Mouse (Mus musculus) layer of hippocampus, adult 8-10 months (tissue): Measurements from ENCODE around the gene Phf7. TPM values are rescaled to one million over a fixed set of nuclear protein-coding genes. Genes with fewer than 3 reads are reported as not detected.

ENCODE experiments used
- DNase-seq, 2 experiments: peaks; one replicate each; pipeline ENCODE4 v3.0.0; 2022; ENCODE audit warnings: low spot score in 2 of 2
- total RNA-seq, 4 experiments: library from RNA; stranded (reverse); gene quantifications; 2 replicates each; pipeline ENCODE4 v1.2.4; 2022

The Phf7 gene
- 1 to 10 TPM; 4.5 to 5.4 (median 4.9) TPM for total RNA-seq

DNA sequence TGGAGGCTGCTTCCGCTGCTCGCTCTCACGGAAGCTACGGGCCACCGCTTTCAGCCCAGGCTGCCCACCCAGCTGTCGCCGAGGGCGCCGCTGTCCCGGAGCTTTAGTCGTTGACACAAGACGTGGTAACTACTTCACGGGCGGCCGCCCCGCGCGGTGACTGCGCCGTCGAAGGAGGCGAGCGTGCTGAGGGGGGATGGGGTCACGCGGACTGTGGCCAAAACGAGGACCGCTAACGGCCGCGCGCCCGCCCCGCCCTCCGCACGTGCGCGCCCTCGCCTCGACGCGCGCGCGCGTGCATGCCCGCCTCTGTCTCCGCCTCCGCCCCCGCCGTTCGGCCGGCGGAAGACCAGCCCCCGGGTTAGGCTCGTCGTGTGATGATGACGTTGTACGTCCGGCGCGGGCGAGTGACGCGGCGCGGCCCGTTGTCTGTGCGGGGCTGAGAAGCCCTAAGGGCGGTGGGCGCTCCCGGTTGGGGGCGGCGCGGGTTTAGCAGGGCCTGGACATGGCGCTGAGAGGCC, at the start of gene Phf7, which contains the start of gene Bap1:
Gene Phf7, minus strand, starts transcription at position 234 of the 521 bp plus-strand sequence.
Gene Bap1, plus strand, starts transcription at position 367 of the 521 bp plus-strand sequence.
- DNase-seq: peak; percentile 92 to 94

DNA sequence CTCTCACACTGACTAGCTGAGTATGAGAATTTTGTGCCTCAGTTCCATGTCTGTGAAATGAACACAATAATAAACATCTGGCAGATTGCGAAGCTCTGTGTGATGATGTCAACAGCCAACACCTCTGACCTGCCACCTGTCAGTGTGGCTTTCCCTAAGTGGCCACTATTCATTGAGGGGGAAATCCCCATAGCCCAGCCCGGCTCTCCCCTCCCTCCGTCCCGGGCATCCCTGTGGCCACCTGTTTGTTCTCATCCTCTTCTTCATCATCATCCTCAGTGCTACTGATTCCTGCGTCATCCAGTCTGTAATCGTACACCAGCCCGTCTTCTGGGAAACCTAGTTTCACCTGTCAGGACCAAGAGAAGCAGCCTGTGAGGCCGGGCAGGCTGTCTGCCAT, 34.6 kb upstream of the Phf7 start:
- no peak for DNase-seq

- DNase-seq: peak; percentile 59 to 86
Observed at GRCm38 (mm10) chr14:31272164-31272563, 21.0 kb upstream of the Phf7 start.

GRCm38 (mm10) chr14:31271121-31271520, 20.0 kb upstream of the Phf7 start:
- no peak for DNase-seq

DNA sequence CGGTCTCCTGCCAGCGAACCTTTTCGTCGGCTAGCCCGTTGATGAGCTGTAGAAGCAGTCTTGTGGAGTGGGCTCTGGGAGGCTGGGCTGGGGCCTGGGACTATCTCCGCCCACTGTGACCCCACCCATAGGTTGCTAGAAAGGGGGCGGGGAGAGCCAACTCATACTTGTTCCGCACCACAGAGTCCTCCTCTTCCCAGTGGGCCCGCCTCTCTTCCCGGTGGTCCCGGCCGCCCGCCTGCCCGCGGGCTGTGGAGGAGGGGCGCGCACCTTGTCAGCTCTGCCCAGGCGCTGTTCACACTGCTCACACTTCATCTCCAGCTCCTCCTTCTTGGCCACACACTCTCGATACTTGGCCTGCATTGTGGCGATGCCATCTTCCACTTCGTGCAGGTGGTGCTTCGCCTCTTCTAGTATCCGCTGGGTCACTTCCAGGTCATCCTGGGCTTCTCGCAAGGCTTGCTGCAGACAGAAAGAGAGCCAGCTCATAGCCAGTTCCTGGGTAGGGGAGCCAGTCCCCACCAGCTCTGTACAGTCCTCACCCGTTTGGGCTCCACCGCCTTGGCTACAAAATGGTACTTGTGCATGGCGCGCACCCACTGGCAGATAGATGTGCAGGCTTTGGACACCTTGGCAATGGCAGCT, 18.5 kb upstream of the Phf7 start:
- DNase-seq: peak; percentile 41 to 52

DNA sequence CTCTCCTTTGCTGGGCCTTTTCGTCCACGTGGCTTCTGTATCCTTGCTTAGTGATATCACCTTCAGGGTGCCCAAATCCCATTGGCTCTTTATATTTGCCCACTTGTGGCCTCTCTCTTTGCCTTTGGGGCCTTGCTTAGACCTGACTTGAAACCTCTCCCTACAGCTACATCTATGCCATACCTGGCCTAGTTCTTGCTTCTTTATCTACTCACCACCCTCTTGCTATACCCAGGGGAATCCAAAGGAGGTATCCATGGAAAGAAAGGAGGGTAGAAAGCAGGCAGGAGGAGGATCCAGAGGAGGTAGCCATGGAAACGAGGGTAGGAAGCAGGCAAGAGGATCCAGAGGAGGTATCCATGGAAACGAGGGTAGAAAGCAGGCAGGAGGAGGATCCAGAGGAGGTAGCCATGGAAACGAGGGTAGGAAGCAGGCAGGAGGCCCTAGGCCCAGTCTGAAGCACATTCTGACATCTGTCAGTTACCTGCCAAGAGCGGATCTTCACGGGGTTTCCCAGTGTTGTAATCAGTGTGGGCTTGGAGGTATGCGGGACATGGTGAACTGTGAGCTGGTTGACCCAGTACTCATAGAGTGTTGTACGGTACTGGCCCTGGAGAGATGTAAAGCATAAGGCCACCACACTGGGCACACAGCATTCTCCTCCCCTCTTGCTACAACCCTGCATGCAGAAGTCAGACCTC, 17.3 kb upstream of the Phf7 start:
- peak; percentile 71 to 83 for DNase-seq

DNA sequence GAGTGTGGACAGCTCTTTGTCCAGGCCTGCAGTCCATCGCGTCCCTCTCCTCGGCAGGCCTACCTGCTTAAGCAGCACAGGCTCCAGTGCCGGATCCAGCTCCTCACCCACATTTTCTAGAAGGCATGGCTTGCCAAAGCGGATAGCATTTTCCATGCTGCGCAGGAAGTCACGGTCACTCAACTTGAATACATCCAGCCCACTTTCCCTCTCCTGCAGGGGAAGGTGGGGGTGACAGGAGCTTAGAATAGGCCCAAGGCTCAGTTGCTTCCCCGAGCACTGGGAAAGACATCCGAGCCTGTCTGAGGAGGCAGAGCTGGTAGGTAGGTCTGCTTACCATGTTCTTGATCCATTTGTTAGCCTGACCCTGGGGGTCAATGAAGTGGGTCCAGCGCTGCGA, 16.5 kb upstream of the Phf7 start:
- no peak for DNase-seq

DNA sequence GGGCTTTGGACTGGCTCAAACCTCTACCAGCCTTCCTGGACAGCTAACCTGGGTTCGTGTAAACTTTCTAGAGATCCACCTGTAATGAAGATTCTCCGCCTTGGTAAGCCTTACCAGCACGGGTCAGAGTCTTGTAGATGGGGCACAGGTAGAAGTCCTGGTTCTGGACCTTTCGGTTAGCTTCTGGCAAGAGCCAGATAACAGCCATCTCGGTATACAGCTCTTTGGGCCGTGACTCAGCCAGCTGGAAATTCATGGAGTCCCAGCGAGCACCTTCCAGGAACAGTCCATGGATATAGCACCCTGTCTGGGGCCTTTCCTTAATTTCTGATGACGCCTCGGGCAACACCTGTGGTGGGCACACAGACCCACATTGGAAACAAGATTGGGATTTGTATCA, 9.8 kb upstream of the Phf7 start:
- no peak for DNase-seq

GRCm38 (mm10) chr14:31260374-31260773, 9.3 kb upstream of the Phf7 start:
- no peak for DNase-seq

- DNase-seq: no peak
Observed at GRCm38 (mm10) chr14:31258476-31259050, 7.4 kb upstream of the Phf7 start.

DNA sequence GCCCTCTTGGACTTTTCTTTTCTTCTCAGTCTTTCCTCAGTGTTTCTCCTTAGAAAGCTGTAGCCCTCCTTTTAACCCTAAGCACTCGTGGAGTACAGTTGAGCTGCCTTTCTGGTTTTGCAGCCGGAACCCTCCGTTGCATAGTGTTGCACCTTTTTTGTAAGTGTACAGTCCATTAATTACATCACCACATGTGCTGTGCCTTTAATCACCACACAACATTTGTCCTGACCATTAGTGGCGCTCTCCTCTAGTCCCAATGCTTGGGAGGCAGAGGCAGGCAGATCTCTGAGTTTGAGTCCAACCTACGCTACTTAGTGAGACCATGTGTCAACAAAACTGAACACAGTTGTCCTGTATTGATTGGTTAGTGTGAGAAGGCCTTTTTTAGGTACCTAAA, 974 bp upstream of the Phf7 start:
- DNase-seq: no peak

DNA sequence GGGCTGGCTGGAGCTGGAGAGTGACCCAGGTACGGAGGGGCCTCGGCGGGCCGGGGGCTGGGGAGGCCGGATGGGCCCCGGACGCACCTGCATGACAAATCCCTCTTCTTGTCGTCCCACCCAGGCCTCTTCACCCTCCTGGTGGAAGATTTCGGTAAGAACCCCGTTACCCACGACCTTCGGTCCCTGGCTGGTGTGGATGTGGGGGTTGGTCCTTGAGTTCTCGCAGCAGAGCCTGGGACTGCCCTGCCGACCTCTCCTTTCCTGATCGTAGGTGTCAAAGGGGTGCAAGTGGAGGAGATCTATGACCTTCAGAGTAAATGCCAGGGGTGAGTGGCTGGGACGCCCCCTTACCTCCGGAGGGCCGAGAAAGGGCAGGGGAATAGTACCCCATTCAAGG, 509 bp upstream of the Phf7 start:
- no peak for DNase-seq

DNA sequence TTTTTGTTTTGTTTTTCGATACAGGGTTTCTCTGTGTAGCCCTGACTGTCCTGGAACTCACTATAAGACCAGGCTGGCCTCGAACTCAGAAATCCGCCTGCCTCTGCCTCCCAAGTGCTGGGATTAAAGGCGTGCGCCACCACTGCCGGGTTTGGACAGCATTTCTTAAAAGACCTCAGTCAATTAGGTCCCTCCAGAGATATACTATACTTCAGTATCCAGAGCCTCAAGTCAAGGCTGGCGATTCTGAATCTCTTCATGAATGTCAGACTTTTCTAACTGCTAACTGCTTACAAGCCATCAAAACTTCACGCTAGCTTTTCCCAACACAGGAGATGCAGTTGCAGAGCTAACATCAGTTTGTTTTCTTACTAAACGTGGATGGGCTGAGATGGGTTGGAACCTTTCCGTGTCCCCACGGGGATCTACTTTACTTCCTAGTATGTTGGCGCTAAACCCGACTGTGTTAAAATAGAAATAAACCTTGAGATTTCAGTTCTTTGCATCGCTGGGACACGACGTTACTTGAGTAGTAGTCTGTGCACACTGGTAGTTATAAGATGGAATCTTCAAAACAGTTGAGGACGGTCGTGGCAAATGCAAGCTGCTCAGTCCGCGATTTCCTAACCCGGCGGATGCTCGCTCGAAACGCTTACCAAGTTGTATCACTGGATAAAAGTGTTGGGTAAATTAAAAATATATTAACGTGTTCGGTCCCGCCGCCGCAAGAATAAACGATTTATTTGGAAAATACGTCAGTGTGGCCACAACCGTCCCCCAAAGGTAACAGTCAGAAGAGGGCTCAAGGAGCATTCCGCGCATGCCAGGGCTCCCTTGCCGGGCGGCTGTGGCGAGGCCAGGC, 664 bp downstream of the Phf7 start:
- no peak for DNase-seq

DNA sequence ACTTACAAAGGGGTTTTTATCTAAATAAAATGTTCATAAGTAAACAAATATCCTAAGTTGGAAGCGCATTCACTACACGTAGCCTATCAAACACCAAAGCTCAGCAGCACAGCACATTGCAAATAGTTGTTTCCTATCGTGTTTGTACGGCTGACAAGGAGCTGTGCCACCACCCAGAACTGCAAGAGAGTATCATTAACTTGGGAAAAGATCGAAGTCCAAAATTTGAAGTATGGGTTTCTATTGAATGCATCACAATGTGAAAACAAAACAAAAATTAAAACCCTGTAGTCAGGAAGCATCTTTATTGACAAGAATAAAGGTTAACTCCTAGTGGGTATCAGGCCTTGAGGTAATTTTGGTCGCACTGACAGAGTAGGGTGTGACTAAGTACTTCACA, 2.7 kb downstream of the Phf7 start:
- no peak for DNase-seq

GRCm38 (mm10) chr14:31245946-31246345, 5.2 kb downstream of the Phf7 start:
- DNase-seq: no peak

- no peak for DNase-seq
Observed at GRCm38 (mm10) chr14:31244777-31245176, 6.3 kb downstream of the Phf7 start.

DNA sequence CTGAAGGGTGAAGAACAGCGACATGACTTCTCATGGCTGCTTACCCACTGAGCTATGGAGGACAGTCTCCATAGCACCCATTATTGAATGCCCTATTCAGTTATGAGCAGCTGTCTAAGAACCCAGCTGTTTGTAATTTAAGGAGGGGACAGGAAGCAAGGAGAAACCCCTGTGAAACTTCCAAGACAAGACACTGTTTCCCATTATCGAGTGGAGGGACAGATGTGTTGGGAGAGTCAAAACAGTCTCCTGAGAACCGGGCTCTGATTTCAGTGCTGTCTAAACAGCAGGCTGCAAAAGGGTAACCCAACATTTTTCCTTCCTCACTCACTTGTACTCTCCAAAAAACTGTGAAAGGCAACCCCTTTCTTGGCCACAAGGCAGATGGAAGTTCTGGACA, 10.6 kb downstream of the Phf7 start:
- DNase-seq: no peak

GRCm38 (mm10) chr14:31237101-31237882, 13.8 kb downstream of the Phf7 start:
- no peak for DNase-seq

DNA sequence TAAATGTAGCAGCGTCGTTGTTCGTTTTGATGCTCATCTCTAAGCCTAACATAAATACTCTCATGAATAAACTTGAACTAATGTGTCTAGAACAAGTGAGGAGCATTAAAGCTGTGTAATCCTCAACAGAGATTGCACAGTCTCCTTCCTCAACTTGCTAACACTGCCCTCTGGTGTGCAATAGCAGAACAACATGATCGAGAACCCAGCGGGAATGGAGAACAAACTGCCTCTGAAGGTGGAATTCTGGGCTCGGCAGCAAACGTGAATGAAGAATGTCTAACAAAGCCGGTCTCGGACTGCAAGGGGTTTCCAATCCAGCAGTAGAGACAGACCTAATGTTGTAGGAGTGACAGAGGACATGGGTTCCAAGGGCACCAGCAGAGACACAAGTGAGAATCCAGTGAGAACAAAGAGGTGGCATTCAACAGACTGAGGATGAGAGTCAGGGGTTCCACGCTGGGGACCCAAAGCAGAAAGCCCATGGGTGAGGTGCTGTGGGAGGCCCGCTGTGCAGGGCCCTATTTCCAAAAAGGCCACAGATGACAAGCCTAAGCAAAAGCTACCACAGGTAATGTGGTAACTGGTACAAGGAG, 17.0 kb downstream of the Phf7 start:
- peak; percentile 48 to 85 for DNase-seq
